Mouse (Mus musculus) midbrain, embryonic 11.5 days (tissue): ENCODE data around the gene Phldb2. TPM values are rescaled to one million over a fixed set of nuclear protein-coding genes. Genes with fewer than 3 reads are reported as not detected.

Experiments used
- ATAC-seq: fragments of 200-750 bp; cut with Nextera tagmentation; 2 replicates; pipeline ENCODE4 v1.8.0; 2017; ENCODE audit warnings: moderate TSS enrichment, moderate library complexity; ENCODE audit not compliant: low FRiP score
- DNase-seq: peaks from one replicate; pipeline ENCODE4 v3.0.0; 2015; ENCODE audit warnings: low spot score; ENCODE audit errors: missing footprints
- H3K27ac ChIP-seq: fragments of 300-500 bp; sonication (generic); 2 replicates; pipeline ENCODE4 v1.5.1; 2014; ENCODE audit warnings: low read depth, low read length
- H3K27me3 ChIP-seq: fragments of 300-500 bp; sonication (generic); 2 replicates; pipeline ENCODE4 v1.6.1; 2014; ENCODE audit warnings: mild to moderate bottlenecking, low read length, moderate library complexity, mixed read lengths; ENCODE audit not compliant: control insufficient read depth, insufficient read depth
- H3K36me3 ChIP-seq: fragments of 300-500 bp; sonication (generic); 2 replicates; pipeline ENCODE4 v1.6.1; 2014; ENCODE audit warnings: mild to moderate bottlenecking, low read length, moderate library complexity, mixed read lengths; ENCODE audit not compliant: control insufficient read depth, insufficient read depth
- H3K4me1 ChIP-seq: fragments of 300-500 bp; sonication (generic); 2 replicates; pipeline ENCODE4 v1.6.1; 2014; ENCODE audit warnings: low read length; ENCODE audit not compliant: control insufficient read depth, insufficient read depth
- H3K4me2 ChIP-seq: fragments of 300-500 bp; sonication (generic); 2 replicates; pipeline ENCODE4 v1.6.1; 2014; ENCODE audit warnings: mild to moderate bottlenecking, moderate library complexity
- H3K4me3 ChIP-seq: fragments of 300-500 bp; sonication (generic); 2 replicates; pipeline ENCODE4 v1.5.1; 2014; ENCODE audit warnings: low read depth, low read length
- H3K9ac ChIP-seq: fragments of 300-500 bp; sonication (generic); 2 replicates; pipeline ENCODE4 v1.6.1; 2014; ENCODE audit warnings: low read length
- H3K9me3 ChIP-seq: fragments of 300-500 bp; sonication (generic); 2 replicates; pipeline ENCODE4 v1.6.1; 2016; ENCODE audit warnings: low read length; ENCODE audit not compliant: control insufficient read depth
- WGBS: fragments of 180-500 bp; shearing (Covaris S2); extraction: QIAGEN DNeasy Blood & Tissue Kit; methylation state at CpG from one replicate; pipeline ENCODE4 v1.1.7; 2014; 5-methylcytosine and 5-hydroxymethylcytosine counted together
- polyA plus RNA-seq: library from polyadenylated mRNA; unstranded; fragments of >200 nt; fragmentation: Nextera tagmentation; extraction: Ambion mirVana; gene quantifications from 2 replicates; pipeline ENCODE4 v1.2.1, GENCODE M21; 2014

The Phldb2 gene
- polyA plus RNA-seq, 1 experiment from 2014 or later, result 28.2 TPM

GRCm38 (mm10) chr16:45804708-45805107, 148.7 kb downstream of the Phldb2 start:
- ATAC-seq (no peak), DNase-seq (no peak)
- no peak overlapping the region for H3K4me2 ChIP-seq
- no peaks in the 10 kb centered on the region for H3K4me1 ChIP-seq
- WGBS, result 76% methylated on average over 3 of the region's 3 CpGs
- no peaks in the 10 kb centered on the region for H3K9me3 ChIP-seq
- H3K4me3 ChIP-seq, result no peak overlapping the region
- H3K27ac ChIP-seq, result no peak overlapping the region
- H3K27me3 ChIP-seq, result no peaks in the 10 kb centered on the region
- H3K9ac ChIP-seq, result no peak overlapping the region
- 0 out of 2 replicates have a peak, but pooled peaks cover 3% of the 10 kb centered on the region for H3K36me3 ChIP-seq

GRCm38 (mm10) chr16:45800406-45800805, 153.0 kb downstream of the Phldb2 start:
- Histone ChIP-seq H3K27ac (no peak overlapping the region), H3K4me1 (peaks cover 6% of the 10 kb centered on the region; the same call in 1 of the 2 replicates), H3K36me3 (0 out of 2 replicates have a peak, but pooled peaks cover 3% of the 10 kb centered on the region), H3K9ac (no peak overlapping the region), H3K4me3 (no peak overlapping the region), H3K27me3 (no peaks in the 10 kb centered on the region), H3K4me2 (no peak overlapping the region), H3K9me3 (no peaks in the 10 kb centered on the region)
- ATAC-seq (no peak), DNase-seq (no peak)
- 78% methylated on average over 2 of the region's 2 CpGs for WGBS

GRCm38 (mm10) chr16:45799150-45799549, 154.2 kb downstream of the Phldb2 start:
- DNase-seq, result no peak
- whole genome bisulfite sequencing, result 63% methylated on average over 4 of the region's 4 CpGs
- H3K27ac ChIP-seq, result no peak overlapping the region

GRCm38 (mm10) chr16:45798591-45798990, 154.8 kb downstream of the Phldb2 start:
- no peak overlapping the region for H3K4me3 ChIP-seq
- peaks cover 6% of the 10 kb centered on the region; the same call in 1 of the 2 replicates for H3K4me1 ChIP-seq
- no peaks in the 10 kb centered on the region for H3K9me3 ChIP-seq
- no peak overlapping the region for H3K4me2 ChIP-seq
- no peak overlapping the region for H3K27ac ChIP-seq
- H3K9ac ChIP-seq, result no peak overlapping the region
- no peak for ATAC-seq
- no peaks in the 10 kb centered on the region for H3K27me3 ChIP-seq
- H3K36me3 ChIP-seq, result 0 out of 2 replicates have a peak, but pooled peaks cover 3% of the 10 kb centered on the region
- no peak for DNase-seq
- WGBS, result 89% methylated on average over 2 of the region's 2 CpGs

More at GRCm38 (mm10) chr16:45799150-45799549, 154.2 kb downstream of the Phldb2 start:
- Histone ChIP-seq H3K4me2 (no peak overlapping the region), H3K4me1 (peaks cover 6% of the 10 kb centered on the region; the same call in 1 of the 2 replicates), H3K36me3 (0 out of 2 replicates have a peak, but pooled peaks cover 3% of the 10 kb centered on the region), H3K27me3 (no peaks in the 10 kb centered on the region), H3K4me3 (no peak overlapping the region), H3K9ac (no peak overlapping the region), H3K9me3 (no peaks in the 10 kb centered on the region)
- peak; percentile 83 for ATAC-seq

- peaks cover 6% of the 10 kb centered on the region; the same call in 1 of the 2 replicates for H3K4me1 ChIP-seq
- no peaks in the 10 kb centered on the region for H3K9me3 ChIP-seq
- H3K9ac ChIP-seq, result no peak overlapping the region
- H3K4me3 ChIP-seq, result no peak overlapping the region
- WGBS, result 63% methylated on average over 2 of the region's 2 CpGs
- DNase-seq, result no peak
- H3K36me3 ChIP-seq, result no peaks in the 10 kb centered on the region
- no peaks in the 10 kb centered on the region for H3K27me3 ChIP-seq
- H3K27ac ChIP-seq, result no peak overlapping the region
- peak; percentile 22; the same call in 1 of the 2 replicates for ATAC-seq
- H3K4me2 ChIP-seq, result no peak overlapping the region
These were observed 156.6 kb downstream of the Phldb2 start for GRCm38 (mm10) chr16:45796815-45797214.

GRCm38 (mm10) chr16:45795188-45795693, 158.2 kb downstream of the Phldb2 start:
- DNase-seq (no peak), ATAC-seq (no peak)
- H3K27ac ChIP-seq, result no peak overlapping the region
- H3K4me3 ChIP-seq, result no peak overlapping the region
- H3K4me1 ChIP-seq, result peaks cover 6% of the 10 kb centered on the region; the same call in 1 of the 2 replicates
- no peak overlapping the region for H3K4me2 ChIP-seq
- H3K36me3 ChIP-seq, result no peaks in the 10 kb centered on the region
- H3K27me3 ChIP-seq, result no peaks in the 10 kb centered on the region
- no peak overlapping the region for H3K9ac ChIP-seq
- WGBS, result 80% methylated on average over 5 of the region's 5 CpGs
- H3K9me3 ChIP-seq, result no peaks in the 10 kb centered on the region

GRCm38 (mm10) chr16:45792781-45793180, 160.6 kb downstream of the Phldb2 start:
- no peaks in the 10 kb centered on the region for H3K27me3 ChIP-seq
- H3K36me3 ChIP-seq, result no peaks in the 10 kb centered on the region
- no peak overlapping the region for H3K27ac ChIP-seq
- DNase-seq (peak; percentile 80), ATAC-seq (no peak)
- H3K4me3 ChIP-seq, result no peak overlapping the region
- 87% methylated on average over 2 of the region's 2 CpGs for WGBS
- H3K4me1 ChIP-seq, result no peaks in the 10 kb centered on the region
- H3K4me2 ChIP-seq, result no peak overlapping the region
- H3K9ac ChIP-seq, result no peak overlapping the region
- no peaks in the 10 kb centered on the region for H3K9me3 ChIP-seq

GRCm38 (mm10) chr16:45791286-45791685, 162.1 kb downstream of the Phldb2 start:
- H3K27me3 ChIP-seq, result no peaks in the 10 kb centered on the region
- no peaks in the 10 kb centered on the region for H3K9me3 ChIP-seq
- no peaks in the 10 kb centered on the region for H3K36me3 ChIP-seq
- no peak overlapping the region for H3K9ac ChIP-seq
- no peak for ATAC-seq
- 65% methylated on average over 5 of the region's 5 CpGs for WGBS
- no peaks in the 10 kb centered on the region for H3K4me1 ChIP-seq
- no peak overlapping the region for H3K27ac ChIP-seq
- DNase-seq, result peak; percentile 60
- H3K4me3 ChIP-seq, result no peak overlapping the region
- H3K4me2 ChIP-seq, result no peak overlapping the region

- Histone ChIP-seq H3K4me1 (no peaks in the 10 kb centered on the region), H3K27me3 (no peaks in the 10 kb centered on the region), H3K36me3 (no peaks in the 10 kb centered on the region), H3K9me3 (no peaks in the 10 kb centered on the region), H3K4me2 (no peak overlapping the region), H3K27ac (no peak overlapping the region), H3K9ac (no peak overlapping the region), H3K4me3 (no peak overlapping the region)
- ATAC-seq (no peak), DNase-seq (peak; percentile 8)
- WGBS, result 96% methylated on average over 2 of the region's 2 CpGs
These were observed 164.1 kb downstream of the Phldb2 start for GRCm38 (mm10) chr16:45789311-45789710.
